Mouse (Mus musculus): ENCODE results near the gene Tfrc. TPM values are rescaled to one million over a fixed set of nuclear protein-coding genes. Genes with fewer than 3 reads are reported as not detected.

Tfrc gene
- polyA plus RNA-seq, 1 experiment from 2014 or later, result 57.3 TPM

- no peak overlapping the region for H3K4me3 ChIP-seq (ENCODE audit: low read length)
- no peak for ATAC-seq (ENCODE audit: low read depth)
- no peaks in the 10 kb centered on the region for H3K27me3 ChIP-seq (ENCODE audit: control insufficient read depth, insufficient read depth, low read depth, low read length)
- WGBS, result 73% methylated on average over 6 of the region's 6 CpGs
- peaks cover 47% of the 10 kb centered on the region for H3K4me1 ChIP-seq (replicated peaks; ENCODE audit: control insufficient read depth, insufficient read depth, low read length)
- no peaks in the 10 kb centered on the region for H3K36me3 ChIP-seq (ENCODE audit: control insufficient read depth, insufficient read depth, low read length)
- H3K9me3 ChIP-seq (ENCODE audit: control insufficient read depth, low read length), result no peaks in the 10 kb centered on the region
- no peak overlapping the region for H3K27ac ChIP-seq (ENCODE audit: low read length)
- H3K9ac ChIP-seq (ENCODE audit: low read length), result 0 out of 2 replicates have a peak overlapping the region, but pooled peaks have one; percentile 1
- H3K4me2 ChIP-seq (ENCODE audit: low read depth, low read length), result no peak overlapping the region
Measured at GRCm38 (mm10) chr16:32654071-32654733, 45.5 kb downstream of the Tfrc start.

- peaks cover 59% of the 10 kb centered on the region for H3K4me1 ChIP-seq (replicated peaks; ENCODE audit: control insufficient read depth, insufficient read depth, low read length)
- H3K27ac ChIP-seq (ENCODE audit: low read length), result no peak overlapping the region
- H3K27me3 ChIP-seq (ENCODE audit: control insufficient read depth, insufficient read depth, low read depth, low read length), result no peaks in the 10 kb centered on the region
- no peak overlapping the region for H3K4me2 ChIP-seq (ENCODE audit: low read depth, low read length)
- no peaks in the 10 kb centered on the region for H3K9me3 ChIP-seq (ENCODE audit: control insufficient read depth, low read length)
- 77% methylated on average over 4 of the region's 4 CpGs for WGBS
- H3K36me3 ChIP-seq (ENCODE audit: control insufficient read depth, insufficient read depth, low read length), result no peaks in the 10 kb centered on the region
- no peak for ATAC-seq (ENCODE audit: low read depth)
- H3K9ac ChIP-seq (ENCODE audit: low read length), result no peak overlapping the region
- no peak overlapping the region for H3K4me3 ChIP-seq (ENCODE audit: low read length)
Measured at GRCm38 (mm10) chr16:32655534-32655933, 46.8 kb downstream of the Tfrc start.

GRCm38 (mm10) chr16:32656321-32656720 is 47.6 kb downstream of the Tfrc start:
- WGBS, result 47% methylated on average over 8 of the region's 8 CpGs
- peak overlapping the region; percentile 9; the same call in 1 of the 2 replicates for H3K4me2 ChIP-seq (ENCODE audit: low read depth, low read length)
- H3K36me3 ChIP-seq (ENCODE audit: control insufficient read depth, insufficient read depth, low read length), result no peaks in the 10 kb centered on the region
- H3K27ac ChIP-seq (ENCODE audit: low read length), result peak overlapping the region; percentile 14
- peaks cover 63% of the 10 kb centered on the region for H3K4me1 ChIP-seq (replicated peaks; ENCODE audit: control insufficient read depth, insufficient read depth, low read length)
- no peaks in the 10 kb centered on the region for H3K27me3 ChIP-seq (ENCODE audit: control insufficient read depth, insufficient read depth, low read depth, low read length)
- H3K9me3 ChIP-seq (ENCODE audit: control insufficient read depth, low read length), result no peaks in the 10 kb centered on the region
- H3K4me3 ChIP-seq (ENCODE audit: low read length), result no peak overlapping the region
- H3K9ac ChIP-seq (ENCODE audit: low read length), result no peak overlapping the region
- peak; percentile 19; the same call in 1 of the 2 replicates for ATAC-seq (ENCODE audit: low read depth)

- WGBS, result 40% methylated on average over 8 of the region's 8 CpGs
- Histone ChIP-seq H3K27me3 (ENCODE audit: control insufficient read depth, insufficient read depth, low read depth, low read length) (no peaks in the 10 kb centered on the region), H3K9me3 (ENCODE audit: control insufficient read depth, low read length) (no peaks in the 10 kb centered on the region), H3K27ac (ENCODE audit: low read length) (peak overlapping the region; percentile 14), H3K4me3 (ENCODE audit: low read length) (no peak overlapping the region), H3K9ac (ENCODE audit: low read length) (no peak overlapping the region), H3K4me2 (ENCODE audit: low read depth, low read length) (no peak overlapping the region), H3K4me1 (replicated peaks; ENCODE audit: control insufficient read depth, insufficient read depth, low read length) (peaks cover 66% of the 10 kb centered on the region), H3K36me3 (ENCODE audit: control insufficient read depth, insufficient read depth, low read length) (no peaks in the 10 kb centered on the region)
- ATAC-seq (ENCODE audit: low read depth), result 0 out of 2 replicates have a peak, but pooled peaks have one; percentile 8
Measured at GRCm38 (mm10) chr16:32656794-32657193, 48.1 kb downstream of the Tfrc start.

- H3K9me3 ChIP-seq (ENCODE audit: control insufficient read depth, low read length), result no peaks in the 10 kb centered on the region
- no peak overlapping the region for H3K4me3 ChIP-seq (ENCODE audit: low read length)
- H3K4me1 ChIP-seq (replicated peaks; ENCODE audit: control insufficient read depth, insufficient read depth, low read length), result peaks cover 75% of the 10 kb centered on the region
- H3K27me3 ChIP-seq (ENCODE audit: control insufficient read depth, insufficient read depth, low read depth, low read length), result no peaks in the 10 kb centered on the region
- H3K9ac ChIP-seq (ENCODE audit: low read length), result no peak overlapping the region
- H3K4me2 ChIP-seq (ENCODE audit: low read depth, low read length), result no peak overlapping the region
- no peaks in the 10 kb centered on the region for H3K36me3 ChIP-seq (ENCODE audit: control insufficient read depth, insufficient read depth, low read length)
- 0 out of 2 replicates have a peak overlapping the region, but pooled peaks have one; percentile 0 for H3K27ac ChIP-seq (ENCODE audit: low read length)
- ATAC-seq (ENCODE audit: low read depth), result no peak
- 75% methylated on average over 16 of the region's 16 CpGs for WGBS
Measured at GRCm38 (mm10) chr16:32657498-32658250, 49.0 kb downstream of the Tfrc start.

GRCm38 (mm10) chr16:32658743-32659171 is 50.0 kb downstream of the Tfrc start:
- ATAC-seq (ENCODE audit: low read depth), result no peak
- Histone ChIP-seq H3K9ac (ENCODE audit: low read length) (peak overlapping the region; percentile 60), H3K27ac (ENCODE audit: low read length) (peak overlapping the region; percentile 42; the same call in 1 of the 2 replicates)

GRCm38 (mm10) chr16:32659385-32659784 is 50.7 kb downstream of the Tfrc start:
- H3K27ac ChIP-seq (ENCODE audit: low read length), result peak overlapping the region; percentile 98
- peaks cover 80% of the 10 kb centered on the region for H3K4me1 ChIP-seq (replicated peaks; ENCODE audit: control insufficient read depth, insufficient read depth, low read length)
- 10% methylated on average over 8 of the region's 8 CpGs for WGBS
- H3K4me2 ChIP-seq (ENCODE audit: low read depth, low read length), result peak overlapping the region; percentile 55
- H3K27me3 ChIP-seq (ENCODE audit: control insufficient read depth, insufficient read depth, low read depth, low read length), result no peaks in the 10 kb centered on the region
- H3K9ac ChIP-seq (ENCODE audit: low read length), result peak overlapping the region; percentile 60
- H3K4me3 ChIP-seq (ENCODE audit: low read length), result peak overlapping the region; percentile 35
- H3K36me3 ChIP-seq (ENCODE audit: control insufficient read depth, insufficient read depth, low read length), result no peaks in the 10 kb centered on the region
- no peaks in the 10 kb centered on the region for H3K9me3 ChIP-seq (ENCODE audit: control insufficient read depth, low read length)
- no peak for ATAC-seq (ENCODE audit: low read depth)

More at GRCm38 (mm10) chr16:32658743-32659171, 50.0 kb downstream of the Tfrc start:
- Histone ChIP-seq H3K9me3 (ENCODE audit: control insufficient read depth, low read length) (no peaks in the 10 kb centered on the region), H3K4me3 (ENCODE audit: low read length) (peak overlapping the region; percentile 35), H3K4me1 (replicated peaks; ENCODE audit: control insufficient read depth, insufficient read depth, low read length) (peaks cover 82% of the 10 kb centered on the region), H3K4me2 (ENCODE audit: low read depth, low read length) (peak overlapping the region; percentile 55), H3K27me3 (ENCODE audit: control insufficient read depth, insufficient read depth, low read depth, low read length) (no peaks in the 10 kb centered on the region), H3K36me3 (ENCODE audit: control insufficient read depth, insufficient read depth, low read length) (no peaks in the 10 kb centered on the region)
- 2% methylated on average over 16 of the region's 21 CpGs for whole genome bisulfite sequencing

- Histone ChIP-seq H3K4me2 (ENCODE audit: low read depth, low read length) (no peak overlapping the region), H3K9me3 (ENCODE audit: control insufficient read depth, low read length) (no peaks in the 10 kb centered on the region), H3K36me3 (ENCODE audit: control insufficient read depth, insufficient read depth, low read length) (no peaks in the 10 kb centered on the region), H3K27ac (ENCODE audit: low read length) (peak overlapping the region; percentile 98), H3K4me3 (ENCODE audit: low read length) (no peak overlapping the region), H3K9ac (ENCODE audit: low read length) (no peak overlapping the region), H3K4me1 (replicated peaks; ENCODE audit: control insufficient read depth, insufficient read depth, low read length) (peaks cover 84% of the 10 kb centered on the region), H3K27me3 (ENCODE audit: control insufficient read depth, insufficient read depth, low read depth, low read length) (no peaks in the 10 kb centered on the region)
- WGBS, result 14% methylated on average over 1 of the region's 1 CpGs
- ATAC-seq (ENCODE audit: low read depth), result no peak
Measured at GRCm38 (mm10) chr16:32660095-32660494, 51.4 kb downstream of the Tfrc start.
